Mouse (Mus musculus) ES-Bruce4 (cell line): ENCODE results near the gene Ss18l1.

Experiments
- CTCF ChIP-seq: IDR thresholded peaks from one replicate; pipeline ENCODE4 v1.8.1; 2011; ENCODE audit warnings: low read depth, low read length
- EP300 ChIP-seq: IDR thresholded peaks from 2 replicates; pipeline ENCODE4 v1.6.1; 2011; ENCODE audit warnings: low read depth, low read length; ENCODE audit not compliant: insufficient read depth
- POLR2A ChIP-seq: IDR thresholded peaks from one replicate; pipeline ENCODE4 v1.8.1; 2011; ENCODE audit warnings: low read length; ENCODE audit not compliant: insufficient read depth

- TF ChIP-seq POLR2A (no peak), CTCF (peak; percentile 39), EP300 (no peak)
Observed at GRCm38 (mm10) chr2:180045283-180045682, 3.0 kb downstream of the Ss18l1 start.
